Mouse (Mus musculus) stomach, embryonic 15.5 days (tissue): ENCODE data around the gene Hipk3. TPM values are rescaled to one million over a fixed set of nuclear protein-coding genes. Genes with fewer than 3 reads are reported as not detected.

ENCODE experiments used
- ATAC-seq: fragments of 200-750 bp; cut with Nextera tagmentation; 2 replicates; pipeline ENCODE4 v1.8.0; 2017; ENCODE audit warnings: low read depth, moderate number of reproducible peaks, moderate TSS enrichment; ENCODE audit not compliant: insufficient read depth, low FRiP score
- H3K27ac ChIP-seq: fragments of 300-500 bp; sonication (generic); 2 replicates; pipeline ENCODE4 v1.5.1; 2015; ENCODE audit warnings: mild to moderate bottlenecking, inconsistent platforms
- H3K27me3 ChIP-seq: fragments of 300-500 bp; sonication (generic); replicated peaks from 2 replicates; pipeline ENCODE4 v1.6.1; 2015; ENCODE audit warnings: inconsistent platforms
- H3K36me3 ChIP-seq: fragments of 300-500 bp; sonication (generic); 2 replicates; pipeline ENCODE4 v1.6.1; 2015; ENCODE audit warnings: inconsistent platforms
- H3K4me1 ChIP-seq: fragments of 300-500 bp; sonication (generic); 2 replicates; pipeline ENCODE4 v1.6.1; 2015; ENCODE audit warnings: inconsistent platforms
- H3K4me2 ChIP-seq: fragments of 300-500 bp; sonication (generic); 2 replicates; pipeline ENCODE4 v1.6.1; 2015; ENCODE audit warnings: mild to moderate bottlenecking, inconsistent platforms
- H3K4me3 ChIP-seq: fragments of 300-500 bp; sonication (generic); replicated peaks from 2 replicates; pipeline ENCODE4 v1.5.1; 2015; ENCODE audit warnings: inconsistent platforms
- H3K9ac ChIP-seq: fragments of 300-500 bp; sonication (generic); 2 replicates; pipeline ENCODE4 v1.6.1; 2015; ENCODE audit warnings: inconsistent platforms
- H3K9me3 ChIP-seq: fragments of 300-500 bp; sonication (generic); 2 replicates; pipeline ENCODE4 v1.6.1; 2016; ENCODE audit warnings: inconsistent platforms
- WGBS: fragments of 180-500 bp; shearing (Covaris S2); methylation state at CpG from one replicate; pipeline ENCODE4 v1.1.7; 2015; 5-methylcytosine and 5-hydroxymethylcytosine counted together
- microRNA counts: library from miRNA; unstranded; fragments of <30 nt; microRNA quantifications from one replicate; lab custom pipeline; 2016
- microRNA-seq: library from miRNA; unstranded; fragments of <30 nt; microRNA quantifications from one replicate; pipeline ENCODE4, GENCODE M21; 2016
- polyA plus RNA-seq: library from polyadenylated mRNA; unstranded; fragments of >200 nt; fragmentation: Nextera tagmentation; extraction: Ambion mirVana; gene quantifications from 2 replicates; pipeline ENCODE4 v1.2.1, GENCODE M21; 2015

Gene Hipk3
- polyA plus RNA-seq, 1 experiment from 2014 or later, result 15.4 TPM

GRCm38 (mm10) chr2:104379304-104379703 lies 114.9 kb downstream of the Hipk3 start:
- no peak overlapping the region for H3K4me2 ChIP-seq
- no peak for ATAC-seq

GRCm38 (mm10) chr2:104378791-104379190 lies 115.5 kb downstream of the Hipk3 start:
- H3K27ac ChIP-seq, result no peak overlapping the region
- H3K27me3 ChIP-seq, result no peaks in the 10 kb centered on the region
- no peak for ATAC-seq
- WGBS, result 19% methylated on average over 3 of the region's 3 CpGs
- no peak overlapping the region for H3K4me2 ChIP-seq
- H3K9me3 ChIP-seq, result no peaks in the 10 kb centered on the region
- H3K9ac ChIP-seq, result no peak overlapping the region
- no peaks in the 10 kb centered on the region for H3K36me3 ChIP-seq
- no peak overlapping the region for H3K4me3 ChIP-seq
- H3K4me1 ChIP-seq, result no peaks in the 10 kb centered on the region

More at GRCm38 (mm10) chr2:104379304-104379703, 114.9 kb downstream of the Hipk3 start:
- no peak overlapping the region for H3K27ac ChIP-seq
- H3K27me3 ChIP-seq, result no peaks in the 10 kb centered on the region
- no peak overlapping the region for H3K4me3 ChIP-seq
- no peaks in the 10 kb centered on the region for H3K36me3 ChIP-seq
- H3K9me3 ChIP-seq, result no peaks in the 10 kb centered on the region
- H3K9ac ChIP-seq, result no peak overlapping the region
- no peaks in the 10 kb centered on the region for H3K4me1 ChIP-seq
- WGBS, result 27% methylated on average over 7 of the region's 7 CpGs

GRCm38 (mm10) chr2:104377990-104378389 lies 116.3 kb downstream of the Hipk3 start:
- no peak overlapping the region for H3K4me2 ChIP-seq
- no peaks in the 10 kb centered on the region for H3K27me3 ChIP-seq
- WGBS, result 66% methylated on average over 2 of the region's 2 CpGs
- ATAC-seq, result peak; percentile 68
- H3K4me1 ChIP-seq, result no peaks in the 10 kb centered on the region
- no peak overlapping the region for H3K9ac ChIP-seq
- H3K36me3 ChIP-seq, result no peaks in the 10 kb centered on the region
- no peaks in the 10 kb centered on the region for H3K9me3 ChIP-seq
- H3K4me3 ChIP-seq, result no peak overlapping the region
- no peak overlapping the region for H3K27ac ChIP-seq

MicroRNAs encoded within 50 kb of the gene (microRNA counts, 519-probe panel; counts per million panel counts)
- 345 counts per million, percentile 1 among the panel's probes with 10 or more counts for microRNA mmu-miR-1902 (lab: Ali Mortazavi, UCI)

Small RNAs within 50 kb of the gene (microRNA-seq; reads per million reads assigned to microRNA genes)
- gene Mir1902, result not detected

Other genes with a start within 250 kb of the Hipk3 start
- 0.14 and 0.19 TPM in 2 replicates for gene D430041D05Rik, start 83.4 kb downstream of the Hipk3 start, polyA plus RNA-seq
- gene Cstf3, start 96.1 kb upstream of the Hipk3 start, polyA plus RNA-seq, result 63.1 and 66.8 TPM in 2 replicates
- 31.7 and 36.6 TPM in 2 replicates for gene Tcp11l1, start 217.7 kb upstream of the Hipk3 start, polyA plus RNA-seq
- not detected in 2 replicates for gene Pin1rt1, start 221.9 kb upstream of the Hipk3 start, polyA plus RNA-seq
- gene Depdc7, start 248.4 kb upstream of the Hipk3 start, polyA plus RNA-seq, result 14.2 and 18.8 TPM in 2 replicates